Mouse (Mus musculus) ES-E14 (cell line): ENCODE results near the gene 5530401A14Rik. TPM values are rescaled to one million over a fixed set of nuclear protein-coding genes. Genes with fewer than 3 reads are reported as not detected.
A peak's percentile ranks its signal among the peaks of the same experiment; 100 is the strongest.

Experiments used
- DNase-seq: peaks from one replicate; pipeline ENCODE4 v3.0.0-alpha.2; 2013; ENCODE audit warnings: low read depth, low spot score
- H3K27ac ChIP-seq: 2 replicates; pipeline ENCODE4 v1.5.1; 2012; ENCODE audit warnings: low read depth, mild to moderate bottlenecking, low read length, moderate library complexity, mixed read lengths; ENCODE audit not compliant: poor library complexity, insufficient read depth, severe bottlenecking
- H3K36me3 ChIP-seq: 2 replicates; pipeline ENCODE4 v1.6.1; 2012; ENCODE audit warnings: mild to moderate bottlenecking, low read length, moderate library complexity, mixed read lengths; ENCODE audit not compliant: control insufficient read depth, poor library complexity, insufficient read depth, severe bottlenecking
- H3K4me1 ChIP-seq, 2 experiments: fragments of 150-350 bp in 1 of 2; sonication (generic) in 1 of 2; 2 replicates each; pipeline ENCODE4 v1.6.1; 2012; ENCODE audit warnings: low read length in 2 of 2, mild to moderate bottlenecking in 1 of 2, mixed read lengths in 1 of 2; ENCODE audit not compliant: control insufficient read depth in 2 of 2, insufficient read depth in 2 of 2, poor library complexity in 1 of 2
- H3K4me3 ChIP-seq, 2 experiments: fragments of 150-350 bp in 1 of 2; sonication (generic) in 1 of 2; 2 replicates each; pipeline ENCODE4 v1.5.1; 2012; ENCODE audit warnings: low read length in 2 of 2, low read depth in 1 of 2, mild to moderate bottlenecking in 1 of 2, mixed read lengths in 1 of 2; ENCODE audit not compliant: insufficient read depth in 1 of 2, poor library complexity in 1 of 2, severe bottlenecking in 1 of 2
- H3K9ac ChIP-seq: 2 replicates; pipeline ENCODE4 v1.6.1; 2012; ENCODE audit warnings: low read depth, mild to moderate bottlenecking, low read length, mixed read lengths; ENCODE audit not compliant: poor library complexity, insufficient read depth, severe bottlenecking
- H3K9me3 ChIP-seq: fragments of 150-350 bp; sonication (generic); 2 replicates; pipeline ENCODE4 v1.6.1; 2012; ENCODE audit warnings: low read depth, mild to moderate bottlenecking, low read length; ENCODE audit not compliant: control insufficient read depth, insufficient read depth
- CHD2 ChIP-seq: IDR thresholded peaks from 2 replicates; pipeline ENCODE4 v1.6.1; 2014; ENCODE audit warnings: mild to moderate bottlenecking, low read depth, low read length, inconsistent platforms
- HCFC1 ChIP-seq: IDR thresholded peaks from 2 replicates; pipeline ENCODE4 v1.6.1; 2012; ENCODE audit warnings: low read length, inconsistent platforms, borderline replicate concordance; ENCODE audit not compliant: insufficient read depth
- MAFK ChIP-seq: IDR thresholded peaks from 2 replicates; pipeline ENCODE4 v1.6.1; 2014; ENCODE audit warnings: mild to moderate bottlenecking, low read depth, low read length, inconsistent platforms; ENCODE audit not compliant: insufficient read depth
- ZC3H11A ChIP-seq: IDR thresholded peaks from 2 replicates; pipeline ENCODE4 v1.6.1; 2012; ENCODE audit warnings: low read depth, mild to moderate bottlenecking, inconsistent platforms, low read length, borderline replicate concordance
- ZNF384 ChIP-seq: IDR thresholded peaks from 2 replicates; pipeline ENCODE4 v1.6.1; 2012; ENCODE audit warnings: low read depth, low read length, inconsistent platforms
- in situ Hi-C, 2 experiments: fragments of 600-800 bp; cut with MboI; formaldehyde crosslinking; loops; one replicate each; pipeline ENCODE4 v1.15.1; 2025; ENCODE audit warnings: low sequenced_read_pairs in 2 of 2, inconsistent platforms in 1 of 2; ENCODE audit not compliant: unreplicated experiment in 2 of 2
- total RNA-seq: library from RNA; depleted of rRNA; stranded (reverse); fragments of 300-350 nt; gene quantifications from 2 replicates; pipeline ENCODE4 v1.2.3, GENCODE M21; 2012; rRNA removed

The 5530401A14Rik gene
- not detected in 2 replicates for total RNA-seq

- DNase-seq, result no peak
- H3K4me3 ChIP-seq, result no peak within 1 kb of the TSS
- no peaks in the 10 kb centered on the region for H3K36me3 ChIP-seq
- H3K27ac ChIP-seq, result no peak within 1 kb of the TSS
- no peak within 1 kb of the TSS for H3K9ac ChIP-seq
- TF ChIP-seq MAFK, result no peak
- TF ChIP-seq CHD2, result no peak
- TF ChIP-seq ZNF384, result no peak
- no peak for TF ChIP-seq ZC3H11A
- TF ChIP-seq HCFC1, result no peak
- no peaks in the 10 kb centered on the region for H3K9me3 ChIP-seq
- in situ Hi-C loops, result no loop called here
- H3K4me1 ChIP-seq, result peaks cover 0 to 2% of the 10 kb centered on the region in 2 experiments; a peak in 1 of 4 replicates
Measured at GRCm38 (mm10) chr11:81860250-81860972, at the start of gene 5530401A14Rik. TSS of gene 5530401A14Rik (plus strand) at chr11:81860673.

GRCm38 (mm10) chr11:81814816-81815215 lies 45.7 kb upstream of the 5530401A14Rik start:
- DNase-seq, result no peak
- H3K4me1 ChIP-seq, result no peaks in the 10 kb centered on the region
- no peaks in the 10 kb centered on the region for H3K36me3 ChIP-seq
- H3K9ac ChIP-seq, result no peak overlapping the region
- H3K4me3 ChIP-seq, result no peak overlapping the region
- no peaks in the 10 kb centered on the region for H3K9me3 ChIP-seq
- no peak for TF ChIP-seq CHD2
- TF ChIP-seq ZC3H11A, result no peak
- TF ChIP-seq MAFK, result no peak
- TF ChIP-seq HCFC1, result no peak
- no peak for TF ChIP-seq ZNF384
- H3K27ac ChIP-seq, result no peak overlapping the region
- in situ Hi-C loops, result no loop called here

GRCm38 (mm10) chr11:81816531-81816930 lies 43.9 kb upstream of the 5530401A14Rik start:
- Histone ChIP-seq H3K27ac (no peak overlapping the region), H3K4me3 (no peak overlapping the region), H3K36me3 (no peaks in the 10 kb centered on the region), H3K9ac (no peak overlapping the region), H3K9me3 (no peaks in the 10 kb centered on the region), H3K4me1 (no peaks in the 10 kb centered on the region)
- no peak for TF ChIP-seq ZNF384
- in situ Hi-C loops, result no loop called here
- no peak for DNase-seq

- Histone ChIP-seq H3K36me3 (no peaks in the 10 kb centered on the region), H3K4me1 (peaks cover 8 to 10% of the 10 kb centered on the region in 2 experiments; a peak in 3 of 4 replicates), H3K9me3 (no peaks in the 10 kb centered on the region), H3K4me3 (no peak overlapping the region), H3K27ac (no peak overlapping the region; the same call in 1 of the 2 replicates), H3K9ac (no peak overlapping the region)
- in situ Hi-C loops, result no loop called here
- TF ChIP-seq HCFC1 (no peak), MAFK (no peak)
- peak; percentile 6 for DNase-seq
Measured at GRCm38 (mm10) chr11:81832381-81832780, 28.1 kb upstream of the 5530401A14Rik start.

- in situ Hi-C loops, result no loop called here
Measured at GRCm38 (mm10) chr11:81838426-81838825, 22.0 kb upstream of the 5530401A14Rik start.

More at GRCm38 (mm10) chr11:81838426-81838825, 22.0 kb upstream of the 5530401A14Rik start:
- no peaks in the 10 kb centered on the region for H3K36me3 ChIP-seq
- no peak overlapping the region for H3K4me3 ChIP-seq
- DNase-seq, result no peak
- H3K27ac ChIP-seq, result no peak overlapping the region
- H3K9ac ChIP-seq, result no peak overlapping the region
- TF ChIP-seq CHD2 (no peak), HCFC1 (no peak), MAFK (no peak), ZNF384 (no peak), ZC3H11A (no peak)
- peaks cover 2 to 3% of the 10 kb centered on the region in 2 experiments; a peak in 2 of 4 replicates for H3K4me1 ChIP-seq
- no peaks in the 10 kb centered on the region for H3K9me3 ChIP-seq
